Mouse (Mus musculus): ENCODE results near the gene Irgq. TPM values are rescaled to one million over a fixed set of nuclear protein-coding genes. Genes with fewer than 3 reads are reported as not detected.
A peak's percentile ranks its signal among the peaks of the same experiment; 100 is the strongest.
"Not testable (repeated sequence)": the region's sequence is repeated elsewhere in the genome, so short reads cannot be mapped to it uniquely, and the experiment has no call there.

Irgq gene
- total RNA-seq (2014; rRNA removed) (115 and 119 TPM in 2 replicates), polyA plus RNA-seq (2015; fragmentation: Nextera tagmentation; extraction: Ambion mirVana) (21.8 and 23.9 TPM in 2 replicates)

DNA sequence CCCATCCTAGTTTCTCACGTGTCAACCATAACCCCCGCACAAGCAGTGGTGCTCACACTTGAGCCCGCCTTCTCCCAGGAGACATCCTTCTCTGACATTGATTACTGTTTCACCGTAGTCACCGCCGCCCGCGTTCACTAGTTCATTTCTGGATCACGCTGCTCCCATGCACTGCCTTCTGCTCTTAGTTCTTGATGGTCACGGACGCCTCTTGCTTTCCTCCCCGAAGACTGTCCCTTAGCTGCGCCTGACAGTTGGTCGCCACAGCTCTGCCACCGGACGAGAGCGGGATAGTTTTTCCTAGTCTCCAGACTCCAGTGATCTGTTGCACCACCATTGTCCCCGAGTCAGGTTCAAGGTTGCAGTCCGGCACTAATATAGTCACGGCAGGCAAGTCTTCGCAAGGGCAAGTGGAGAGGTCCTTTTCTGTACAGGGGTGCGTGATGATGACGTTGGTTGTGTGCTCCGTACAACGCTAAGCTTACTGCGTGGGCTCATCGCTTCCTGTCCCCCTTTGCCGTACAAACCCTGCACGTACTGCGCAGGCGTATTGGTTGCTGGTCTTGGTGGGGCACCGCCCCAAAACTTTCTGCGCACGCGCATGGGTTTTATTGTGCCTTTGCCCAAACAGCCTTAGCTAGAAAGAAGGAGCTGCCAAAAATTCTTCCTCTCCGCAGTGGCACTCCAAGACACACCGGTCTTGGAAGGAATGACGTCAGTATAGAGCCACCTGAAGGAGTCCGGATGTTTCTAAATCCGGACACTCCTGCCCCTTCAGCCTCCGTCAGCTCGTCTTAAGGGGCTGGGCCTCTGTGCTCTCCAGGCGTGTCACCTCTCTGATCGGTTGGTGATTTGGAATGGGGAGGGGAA lies at the start of gene Irgq:
Gene Irgq (plus strand): TSS at position 628 of the 870 bp plus-strand sequence.
- Histone ChIP-seq H3K27ac (ENCODE audit: low read depth, low read length) (peak within 1 kb of the TSS; percentile 98), H3K9me3 (ENCODE audit: low read length) (no peaks in the 10 kb centered on the region), H3K4me2 (ENCODE audit: low read depth, low read length, poor library complexity, severe bottlenecking) (peak within 1 kb of the TSS; percentile 95), H3K4me1 (ENCODE audit: insufficient read depth, low read length) (peaks cover 21% of the 10 kb centered on the region), H3K9ac (replicated peaks; ENCODE audit: low read length, poor library complexity, severe bottlenecking) (peak within 1 kb of the TSS; percentile 87), H3K27me3 (ENCODE audit: insufficient read depth, low read length) (no peaks in the 10 kb centered on the region), H3K4me3 (ENCODE audit: low read depth, low read length) (peak within 1 kb of the TSS; percentile 68), H3K36me3 (ENCODE audit: insufficient read depth, low read length) (peaks cover 13% of the 10 kb centered on the region)
- WGBS: under 1% methylated on average over 44 of the region's 44 CpGs
- peak; percentile 94 for ATAC-seq (ENCODE audit: low FRiP score)
- TF ChIP-seq CTCF (IDR thresholded peaks at IDR 0.05): no peak
- peak; percentile 100 for DNase-seq (ENCODE audit: low spot score)

DNA sequence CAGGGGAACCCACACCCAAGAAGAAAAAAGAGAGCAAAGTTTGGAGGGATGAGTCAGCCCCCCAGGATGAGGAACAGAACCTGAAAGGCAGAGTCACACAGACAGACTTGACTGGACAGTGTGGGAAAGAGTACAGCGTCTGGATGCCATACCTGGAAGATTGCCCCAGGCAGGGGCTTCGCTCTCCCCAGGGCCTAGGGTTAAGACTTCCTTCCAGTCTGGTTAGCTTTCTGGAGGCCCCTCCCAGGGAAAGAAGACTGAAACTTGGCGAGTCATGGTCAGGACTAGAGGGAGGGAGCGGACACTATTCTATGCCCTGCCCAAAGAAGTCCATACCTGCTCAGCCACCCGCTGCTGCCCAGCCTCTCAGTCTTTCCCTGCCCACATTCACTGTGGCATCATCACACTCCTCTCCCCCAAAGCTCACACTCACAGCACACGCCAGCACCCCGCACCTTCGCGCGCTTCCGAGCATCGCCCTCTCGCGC lies 49.5 kb upstream of the Irgq start:
- Histone ChIP-seq H3K4me3 (ENCODE audit: low read depth, low read length) (peak overlapping the region; percentile 70), H3K27me3 (ENCODE audit: insufficient read depth, low read length) (no peaks in the 10 kb centered on the region), H3K9ac (replicated peaks; ENCODE audit: low read length, poor library complexity, severe bottlenecking) (peak overlapping the region; percentile 96), H3K4me2 (ENCODE audit: low read depth, low read length, poor library complexity, severe bottlenecking) (peak overlapping the region; percentile 75), H3K9me3 (ENCODE audit: low read length) (no peaks in the 10 kb centered on the region), H3K36me3 (ENCODE audit: insufficient read depth, low read length) (no peaks in the 10 kb centered on the region), H3K27ac (ENCODE audit: low read depth, low read length) (peak overlapping the region; percentile 86), H3K4me1 (ENCODE audit: insufficient read depth, low read length) (peaks cover 20% of the 10 kb centered on the region)
- TF ChIP-seq CTCF (IDR thresholded peaks at IDR 0.05): no peak
- DNase-seq (ENCODE audit: low spot score) (no peak), ATAC-seq (ENCODE audit: low FRiP score) (peak; percentile 48)
- 8% methylated on average over 14 of the region's 14 CpGs for WGBS

DNA sequence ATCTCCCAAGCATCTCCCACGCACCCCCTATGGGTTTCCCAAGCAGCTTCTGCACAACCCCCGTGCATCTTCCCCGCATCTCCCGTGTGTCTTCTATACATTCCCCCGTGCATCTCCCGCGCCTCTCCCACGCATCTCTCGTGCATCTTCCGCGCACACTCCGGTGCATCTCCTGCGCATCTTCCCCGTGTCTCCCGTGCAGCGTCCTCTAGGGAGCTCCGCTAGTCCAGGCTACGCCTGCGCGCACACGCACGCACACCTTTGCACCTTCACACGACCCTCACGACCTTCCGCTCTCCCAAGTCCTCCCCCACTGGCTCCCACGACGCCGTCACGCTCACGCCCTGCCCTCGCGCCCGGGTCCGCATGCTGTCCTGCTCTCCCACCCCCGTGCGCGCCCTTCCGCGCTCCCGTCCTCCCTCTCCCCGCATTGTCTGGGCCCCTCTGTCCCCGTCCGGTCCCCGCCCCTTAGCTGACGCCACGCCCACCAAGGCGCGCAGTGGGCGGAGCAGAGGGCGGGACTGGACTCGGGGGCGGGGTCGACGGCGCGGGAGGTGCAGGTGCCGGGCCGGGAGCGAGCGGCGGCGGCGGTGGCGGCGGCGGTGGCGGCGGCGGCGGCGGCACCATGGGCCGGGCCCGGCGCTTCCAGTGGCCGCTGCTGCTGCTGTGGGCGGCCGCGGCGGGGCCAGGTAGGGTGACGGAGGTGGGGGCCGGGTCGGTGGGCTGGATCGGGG lies 48.8 kb upstream of the Irgq start, which contains the start of gene Cadm4:
Gene Cadm4 (plus strand): TSS at position 550 of the 734 bp plus-strand sequence.
- H3K4me1 ChIP-seq (ENCODE audit: insufficient read depth, low read length): peaks cover 24% of the 10 kb centered on the region

DNA sequence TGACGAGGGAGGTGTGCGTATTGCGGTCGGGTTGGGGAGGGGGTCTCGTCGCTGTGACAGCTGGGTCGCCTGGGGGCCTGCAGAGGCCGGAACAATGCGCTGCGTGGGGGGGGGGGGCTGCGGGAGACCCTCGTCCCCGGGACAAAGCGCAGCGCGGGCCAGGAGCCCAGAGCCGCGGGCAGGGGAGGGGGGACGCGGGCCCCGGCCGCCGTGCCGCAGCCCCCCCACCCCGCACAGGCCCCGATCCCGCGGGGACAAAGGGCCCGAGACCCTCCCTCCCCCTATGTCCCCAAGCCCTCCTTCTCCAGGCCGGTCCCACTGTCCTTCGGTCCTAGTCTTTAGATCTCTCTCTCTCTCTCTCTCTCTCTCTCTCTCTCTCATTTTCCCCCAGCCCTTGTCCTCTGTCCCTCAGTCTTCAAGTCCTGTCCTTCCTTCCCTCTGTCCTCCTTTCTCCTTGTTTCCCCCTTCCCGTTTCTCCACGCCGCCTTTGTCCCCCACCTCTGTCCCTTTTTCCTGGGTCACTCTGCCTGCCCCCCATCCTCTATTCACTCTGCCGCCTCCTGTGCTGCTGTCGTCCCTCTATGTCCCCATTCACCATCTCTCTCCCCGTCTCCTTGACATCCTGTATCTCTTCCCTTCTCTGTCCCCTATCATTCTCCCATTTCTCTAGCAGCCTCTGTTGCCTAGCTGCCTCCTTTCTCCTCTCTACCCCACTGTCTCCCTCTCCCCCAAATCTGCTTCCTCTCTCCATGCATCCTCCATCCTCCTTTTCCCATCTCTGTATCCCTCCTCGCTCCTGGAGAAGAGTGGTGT lies 48.1 kb upstream of the Irgq start:
- H3K4me1 ChIP-seq (ENCODE audit: insufficient read depth, low read length): peaks cover 30% of the 10 kb centered on the region
- 1% methylated on average over 14 of the region's 38 CpGs for WGBS
- H3K4me2 ChIP-seq (ENCODE audit: low read depth, low read length, poor library complexity, severe bottlenecking): peak overlapping the region; percentile 75
- H3K9ac ChIP-seq (replicated peaks; ENCODE audit: low read length, poor library complexity, severe bottlenecking): peak overlapping the region; percentile 96
- peak; percentile 12; the same call in 1 of the 2 replicates for ATAC-seq (ENCODE audit: low FRiP score)
- H3K9me3 ChIP-seq (ENCODE audit: low read length): no peaks in the 10 kb centered on the region
- H3K4me3 ChIP-seq (ENCODE audit: low read depth, low read length): peak overlapping the region; percentile 70
- no peak for TF ChIP-seq CTCF (IDR thresholded peaks at IDR 0.05)
- H3K36me3 ChIP-seq (ENCODE audit: insufficient read depth, low read length): no peaks in the 10 kb centered on the region
- H3K27ac ChIP-seq (ENCODE audit: low read depth, low read length): peak overlapping the region; percentile 86
- DNase-seq (ENCODE audit: low spot score): no peak
- no peaks in the 10 kb centered on the region for H3K27me3 ChIP-seq (ENCODE audit: insufficient read depth, low read length)

More for the DNA sequence above, 48.8 kb upstream of the Irgq start, which contains the start of gene Cadm4:
- Histone ChIP-seq H3K9ac (replicated peaks; ENCODE audit: low read length, poor library complexity, severe bottlenecking) (peak within 1 kb of the TSS; percentile 96), H3K27me3 (ENCODE audit: insufficient read depth, low read length) (no peaks in the 10 kb centered on the region), H3K4me3 (ENCODE audit: low read depth, low read length) (peak within 1 kb of the TSS; percentile 70), H3K36me3 (ENCODE audit: insufficient read depth, low read length) (no peaks in the 10 kb centered on the region), H3K4me2 (ENCODE audit: low read depth, low read length, poor library complexity, severe bottlenecking) (peak within 1 kb of the TSS; percentile 75), H3K9me3 (ENCODE audit: low read length) (no peaks in the 10 kb centered on the region), H3K27ac (ENCODE audit: low read depth, low read length) (peak within 1 kb of the TSS; percentile 86)
- 2% methylated on average over 61 of the region's 83 CpGs for WGBS
- peak; percentile 53 for TF ChIP-seq CTCF (IDR thresholded peaks at IDR 0.05)
- DNase-seq (ENCODE audit: low spot score) (peak; percentile 90), ATAC-seq (ENCODE audit: low FRiP score) (peak; percentile 81)

DNA sequence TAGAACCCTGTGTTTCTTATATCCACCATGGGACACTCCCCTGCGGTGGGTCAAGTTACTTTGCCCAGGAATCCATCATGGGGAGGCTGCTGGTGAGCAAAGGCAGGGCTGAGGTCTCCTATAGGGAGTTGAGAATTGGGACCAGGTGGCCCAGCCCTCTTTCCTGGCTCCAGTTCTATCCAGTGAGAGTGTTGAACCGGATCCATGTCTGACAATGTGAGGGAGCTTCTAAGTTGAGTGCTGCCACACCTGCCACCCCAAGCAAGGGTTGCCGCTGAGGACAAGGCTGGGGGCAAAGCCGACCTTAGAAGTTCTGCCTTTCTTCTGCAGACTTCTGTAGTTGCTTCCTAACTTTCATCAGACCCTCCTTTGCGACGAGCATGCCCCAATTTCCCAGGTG lies 47.2 kb upstream of the Irgq start:
- H3K4me2 ChIP-seq (ENCODE audit: low read depth, low read length, poor library complexity, severe bottlenecking): peak overlapping the region; percentile 75
- not testable (repeated sequence) for DNase-seq (ENCODE audit: low spot score); ATAC-seq (ENCODE audit: low FRiP score); H3K36me3 ChIP-seq (ENCODE audit: insufficient read depth, low read length); H3K27me3 ChIP-seq (ENCODE audit: insufficient read depth, low read length); H3K9ac ChIP-seq (replicated peaks; ENCODE audit: low read length, poor library complexity, severe bottlenecking); H3K9me3 ChIP-seq (ENCODE audit: low read length)
- 53% methylated on average over 6 of the region's 6 CpGs for WGBS
- peaks cover 30% of the 10 kb centered on the region for H3K4me1 ChIP-seq (ENCODE audit: insufficient read depth, low read length)
- peak overlapping the region; percentile 86; the same call in 1 of the 2 replicates for H3K27ac ChIP-seq (ENCODE audit: low read depth, low read length)
- H3K4me3 ChIP-seq (ENCODE audit: low read depth, low read length): peak overlapping the region; percentile 70

Data from midbrain, postnatal 0 days (tissue).